Mouse (Mus musculus): Measurements from ENCODE around the gene Tcea2.

- TF ChIP-seq EP300 (IDR thresholded peaks at IDR 0.05; ENCODE audit: insufficient read depth, low read depth, low read length) (no peak), POLR2A (IDR thresholded peaks at IDR 0.05; ENCODE audit: insufficient read depth, low read length) (no peak), CTCF (IDR thresholded peaks at IDR 0.05; ENCODE audit: low read depth, low read length) (no peak)
Observed at GRCm38 (mm10) chr2:181679951-181680715, at the start of gene Tcea2.

Measured in ES-Bruce4 (cell line).